Mouse (Mus musculus): ENCODE measurements around the gene Krt36.

- no peak for TF ChIP-seq EP300 (optimal IDR thresholded peaks at IDR 0.05)
- no peak for TF ChIP-seq CTCF (IDR thresholded peaks at IDR 0.05; ENCODE audit: low read depth)
These were observed 9.3 kb downstream of the Krt36 start, which contains the start of gene Krt35 for GRCm38 (mm10) chr11:100096141-100096540.

Data from stomach, postnatal 0 days (tissue).